Mouse (Mus musculus): ENCODE results near the gene Ctla4. TPM values are rescaled to one million over a fixed set of nuclear protein-coding genes. Genes with fewer than 3 reads are reported as not detected.

Gene Ctla4
- polyA plus RNA-seq, 1 experiment from 2014 or later = not detected

GRCm38 (mm10) chr1:60920493-60921355 lies 33.9 kb downstream of the Ctla4 start:
- no peaks in the 10 kb centered on the region for H3K27me3 ChIP-seq (ENCODE audit: control insufficient read depth, insufficient read depth, low read length)
- no peak overlapping the region for H3K4me3 ChIP-seq (ENCODE audit: low read depth, low read length)
- no peaks in the 10 kb centered on the region for H3K36me3 ChIP-seq (ENCODE audit: control insufficient read depth, insufficient read depth, low read length)
- H3K4me2 ChIP-seq (ENCODE audit: low read depth, low read length, severe bottlenecking) = no peak overlapping the region
- no peak for ATAC-seq (replicated peaks; ENCODE audit: low FRiP score)
- no peak for DNase-seq (ENCODE audit: low spot score)
- no peaks in the 10 kb centered on the region for H3K4me1 ChIP-seq (replicated peaks; ENCODE audit: control insufficient read depth, insufficient read depth, low read length)
- WGBS = 86% methylated on average over 24 of the region's 24 CpGs
- no peak overlapping the region for H3K27ac ChIP-seq (ENCODE audit: low read depth, low read length)
- no peak overlapping the region for H3K9ac ChIP-seq (ENCODE audit: low read length)
- H3K9me3 ChIP-seq (ENCODE audit: control insufficient read depth, low read length) = no peaks in the 10 kb centered on the region

GRCm38 (mm10) chr1:60929036-60929435 lies 42.2 kb downstream of the Ctla4 start:
- Histone ChIP-seq H3K4me1 (replicated peaks; ENCODE audit: control insufficient read depth, insufficient read depth, low read length) (no peaks in the 10 kb centered on the region), H3K9me3 (ENCODE audit: control insufficient read depth, low read length) (no peaks in the 10 kb centered on the region), H3K27ac (ENCODE audit: low read depth, low read length) (no peak overlapping the region), H3K4me2 (ENCODE audit: low read depth, low read length, severe bottlenecking) (no peak overlapping the region), H3K9ac (ENCODE audit: low read length) (no peak overlapping the region), H3K36me3 (ENCODE audit: control insufficient read depth, insufficient read depth, low read length) (no peaks in the 10 kb centered on the region), H3K27me3 (ENCODE audit: control insufficient read depth, insufficient read depth, low read length) (no peaks in the 10 kb centered on the region), H3K4me3 (ENCODE audit: low read depth, low read length) (no peak overlapping the region)
- DNase-seq (ENCODE audit: low spot score) (no peak), ATAC-seq (replicated peaks; ENCODE audit: low FRiP score) (no peak)
- WGBS = 93% methylated on average over 3 of the region's 3 CpGs

GRCm38 (mm10) chr1:60930397-60930796 lies 43.6 kb downstream of the Ctla4 start:
- DNase-seq (ENCODE audit: low spot score) = no peak
- H3K9me3 ChIP-seq (ENCODE audit: control insufficient read depth, low read length) = no peaks in the 10 kb centered on the region

GRCm38 (mm10) chr1:60935968-60936581 lies 49.3 kb downstream of the Ctla4 start:
- H3K27ac ChIP-seq (ENCODE audit: low read depth, low read length) = no peak overlapping the region
- 53% methylated on average over 8 of the region's 8 CpGs for WGBS
- no peak overlapping the region for H3K4me3 ChIP-seq (ENCODE audit: low read depth, low read length)
- H3K36me3 ChIP-seq (ENCODE audit: control insufficient read depth, insufficient read depth, low read length) = no peaks in the 10 kb centered on the region
- no peaks in the 10 kb centered on the region for H3K27me3 ChIP-seq (ENCODE audit: control insufficient read depth, insufficient read depth, low read length)
- H3K9me3 ChIP-seq (ENCODE audit: control insufficient read depth, low read length) = no peaks in the 10 kb centered on the region
- ATAC-seq (replicated peaks; ENCODE audit: low FRiP score) (0 out of 2 replicates have a peak, but pooled peaks have one; percentile 30), DNase-seq (ENCODE audit: low spot score) (no peak)
- H3K4me1 ChIP-seq (replicated peaks; ENCODE audit: control insufficient read depth, insufficient read depth, low read length) = no peaks in the 10 kb centered on the region
- no peak overlapping the region for H3K4me2 ChIP-seq (ENCODE audit: low read depth, low read length, severe bottlenecking)
- no peak overlapping the region for H3K9ac ChIP-seq (ENCODE audit: low read length)

More at GRCm38 (mm10) chr1:60930397-60930796, 43.6 kb downstream of the Ctla4 start:
- Histone ChIP-seq H3K27me3 (ENCODE audit: control insufficient read depth, insufficient read depth, low read length) (no peaks in the 10 kb centered on the region), H3K4me2 (ENCODE audit: low read depth, low read length, severe bottlenecking) (no peak overlapping the region), H3K4me1 (replicated peaks; ENCODE audit: control insufficient read depth, insufficient read depth, low read length) (no peaks in the 10 kb centered on the region), H3K36me3 (ENCODE audit: control insufficient read depth, insufficient read depth, low read length) (no peaks in the 10 kb centered on the region), H3K27ac (ENCODE audit: low read depth, low read length) (no peak overlapping the region), H3K9ac (ENCODE audit: low read length) (no peak overlapping the region), H3K4me3 (ENCODE audit: low read depth, low read length) (no peak overlapping the region)
- WGBS = 85% methylated on average over 7 of the region's 7 CpGs
- ATAC-seq (replicated peaks; ENCODE audit: low FRiP score) = no peak

GRCm38 (mm10) chr1:60936963-60937711 lies 50.3 kb downstream of the Ctla4 start:
- ATAC-seq (replicated peaks; ENCODE audit: low FRiP score) (no peak), DNase-seq (ENCODE audit: low spot score) (no peak)
- no peaks in the 10 kb centered on the region for H3K9me3 ChIP-seq (ENCODE audit: control insufficient read depth, low read length)
- H3K27me3 ChIP-seq (ENCODE audit: control insufficient read depth, insufficient read depth, low read length) = no peaks in the 10 kb centered on the region
- H3K4me2 ChIP-seq (ENCODE audit: low read depth, low read length, severe bottlenecking) = no peak overlapping the region
- no peak overlapping the region for H3K9ac ChIP-seq (ENCODE audit: low read length)
- H3K27ac ChIP-seq (ENCODE audit: low read depth, low read length) = no peak overlapping the region
- H3K4me3 ChIP-seq (ENCODE audit: low read depth, low read length) = no peak overlapping the region
- H3K36me3 ChIP-seq (ENCODE audit: control insufficient read depth, insufficient read depth, low read length) = no peaks in the 10 kb centered on the region
- WGBS = 86% methylated on average over 6 of the region's 6 CpGs
- no peaks in the 10 kb centered on the region for H3K4me1 ChIP-seq (replicated peaks; ENCODE audit: control insufficient read depth, insufficient read depth, low read length)

- Histone ChIP-seq H3K9me3 (ENCODE audit: control insufficient read depth, low read length) (no peaks in the 10 kb centered on the region), H3K27ac (ENCODE audit: low read depth, low read length) (no peak overlapping the region), H3K36me3 (ENCODE audit: control insufficient read depth, insufficient read depth, low read length) (no peaks in the 10 kb centered on the region), H3K27me3 (ENCODE audit: control insufficient read depth, insufficient read depth, low read length) (no peaks in the 10 kb centered on the region), H3K4me1 (replicated peaks; ENCODE audit: control insufficient read depth, insufficient read depth, low read length) (no peaks in the 10 kb centered on the region), H3K4me2 (ENCODE audit: low read depth, low read length, severe bottlenecking) (no peak overlapping the region), H3K4me3 (ENCODE audit: low read depth, low read length) (no peak overlapping the region), H3K9ac (ENCODE audit: low read length) (no peak overlapping the region)
- no peak for ATAC-seq (replicated peaks; ENCODE audit: low FRiP score)
- 78% methylated on average over 2 of the region's 2 CpGs for WGBS
- no peak for DNase-seq (ENCODE audit: low spot score)
Observed at GRCm38 (mm10) chr1:60938256-60938655, 51.5 kb downstream of the Ctla4 start.

- H3K4me1 ChIP-seq (replicated peaks; ENCODE audit: control insufficient read depth, insufficient read depth, low read length) = no peaks in the 10 kb centered on the region
- no peaks in the 10 kb centered on the region for H3K36me3 ChIP-seq (ENCODE audit: control insufficient read depth, insufficient read depth, low read length)
- WGBS = 82% methylated on average over 5 of the region's 5 CpGs
- ATAC-seq (replicated peaks; ENCODE audit: low FRiP score) (no peak), DNase-seq (ENCODE audit: low spot score) (no peak)
- H3K27ac ChIP-seq (ENCODE audit: low read depth, low read length) = no peak overlapping the region
- H3K4me2 ChIP-seq (ENCODE audit: low read depth, low read length, severe bottlenecking) = no peak overlapping the region
- H3K9ac ChIP-seq (ENCODE audit: low read length) = no peak overlapping the region
- no peaks in the 10 kb centered on the region for H3K27me3 ChIP-seq (ENCODE audit: control insufficient read depth, insufficient read depth, low read length)
- no peaks in the 10 kb centered on the region for H3K9me3 ChIP-seq (ENCODE audit: control insufficient read depth, low read length)
- H3K4me3 ChIP-seq (ENCODE audit: low read depth, low read length) = no peak overlapping the region
Observed at GRCm38 (mm10) chr1:60938974-60939373, 52.2 kb downstream of the Ctla4 start.

- Histone ChIP-seq H3K27me3 (ENCODE audit: control insufficient read depth, insufficient read depth, low read length) (no peaks in the 10 kb centered on the region), H3K4me1 (replicated peaks; ENCODE audit: control insufficient read depth, insufficient read depth, low read length) (no peaks in the 10 kb centered on the region), H3K36me3 (ENCODE audit: control insufficient read depth, insufficient read depth, low read length) (no peaks in the 10 kb centered on the region), H3K4me2 (ENCODE audit: low read depth, low read length, severe bottlenecking) (no peak overlapping the region), H3K27ac (ENCODE audit: low read depth, low read length) (no peak overlapping the region), H3K9me3 (ENCODE audit: control insufficient read depth, low read length) (no peaks in the 10 kb centered on the region), H3K4me3 (ENCODE audit: low read depth, low read length) (no peak overlapping the region), H3K9ac (ENCODE audit: low read length) (no peak overlapping the region)
- ATAC-seq (replicated peaks; ENCODE audit: low FRiP score) (no peak), DNase-seq (ENCODE audit: low spot score) (no peak)
- 82% methylated on average over 3 of the region's 3 CpGs for WGBS
Observed at GRCm38 (mm10) chr1:60940023-60940422, 53.2 kb downstream of the Ctla4 start.

Measured in forebrain, embryonic 11.5 days (tissue).